Mouse (Mus musculus): ENCODE results near the gene Chuk. TPM values are rescaled to one million over a fixed set of nuclear protein-coding genes. Genes with fewer than 3 reads are reported as not detected.

Chuk gene
- polyA plus RNA-seq, 1 experiment from 2014 or later: 44.0 TPM

DNA sequence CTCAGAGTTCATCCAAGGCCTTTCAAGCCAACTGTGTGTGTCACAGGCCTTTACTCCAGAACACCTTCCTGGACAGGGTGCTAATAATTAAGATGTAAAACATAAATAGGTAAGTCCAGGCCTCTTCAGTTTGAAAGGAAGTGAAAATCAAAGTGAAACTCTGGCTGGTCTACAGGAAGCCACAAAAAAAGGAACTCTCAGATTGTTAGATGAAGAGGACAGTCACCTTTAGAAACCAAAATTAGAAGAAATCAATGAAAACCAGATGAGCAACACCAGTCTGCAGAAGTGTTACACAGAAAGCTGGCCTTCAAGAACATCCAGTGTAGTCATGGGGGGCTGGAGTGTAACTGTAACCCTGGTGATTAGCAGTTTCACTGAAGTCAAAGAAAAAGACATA, 10.5 kb upstream of the Chuk start:
- no peak overlapping the region for H3K4me3 ChIP-seq (replicated peaks; ENCODE audit: low read length)
- H3K4me2 ChIP-seq (ENCODE audit: low read depth, low read length): no peak overlapping the region
- H3K36me3 ChIP-seq (ENCODE audit: control insufficient read depth, insufficient read depth, low read length): peaks cover 19% of the 10 kb centered on the region
- no peak overlapping the region for H3K9ac ChIP-seq (ENCODE audit: low read length)
- no peaks in the 10 kb centered on the region for H3K4me1 ChIP-seq (ENCODE audit: control insufficient read depth, insufficient read depth, low read length)
- H3K27ac ChIP-seq (ENCODE audit: low read length): no peak overlapping the region
- no peaks in the 10 kb centered on the region for H3K27me3 ChIP-seq (ENCODE audit: control insufficient read depth, insufficient read depth, low read length)
- no peak for ATAC-seq (ENCODE audit: insufficient read depth, low FRiP score)
- H3K9me3 ChIP-seq (replicated peaks; ENCODE audit: control insufficient read depth, low read length): no peaks in the 10 kb centered on the region

DNA sequence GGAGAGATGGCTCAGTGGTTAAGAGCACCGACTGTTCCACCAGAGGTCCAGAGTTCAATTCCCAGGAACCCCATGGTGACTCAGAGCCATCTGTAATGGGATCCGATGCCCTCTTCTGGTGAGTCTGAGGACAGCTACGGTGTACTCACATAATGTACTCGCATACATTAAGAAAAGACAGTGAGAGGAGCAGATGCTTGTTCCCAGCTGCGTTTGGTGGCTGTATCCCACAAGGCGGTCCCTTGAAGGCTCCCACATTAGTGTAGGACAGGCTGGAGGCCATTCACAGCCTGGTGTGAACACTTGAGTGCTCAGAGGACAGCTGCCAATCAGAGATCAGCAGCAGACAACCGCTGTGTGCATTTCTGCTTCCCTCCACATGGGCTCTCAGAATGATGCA, 4.4 kb upstream of the Chuk start:
- ATAC-seq (ENCODE audit: insufficient read depth, low FRiP score): no peak
- H3K36me3 ChIP-seq (ENCODE audit: control insufficient read depth, insufficient read depth, low read length): peaks cover 13% of the 10 kb centered on the region

DNA sequence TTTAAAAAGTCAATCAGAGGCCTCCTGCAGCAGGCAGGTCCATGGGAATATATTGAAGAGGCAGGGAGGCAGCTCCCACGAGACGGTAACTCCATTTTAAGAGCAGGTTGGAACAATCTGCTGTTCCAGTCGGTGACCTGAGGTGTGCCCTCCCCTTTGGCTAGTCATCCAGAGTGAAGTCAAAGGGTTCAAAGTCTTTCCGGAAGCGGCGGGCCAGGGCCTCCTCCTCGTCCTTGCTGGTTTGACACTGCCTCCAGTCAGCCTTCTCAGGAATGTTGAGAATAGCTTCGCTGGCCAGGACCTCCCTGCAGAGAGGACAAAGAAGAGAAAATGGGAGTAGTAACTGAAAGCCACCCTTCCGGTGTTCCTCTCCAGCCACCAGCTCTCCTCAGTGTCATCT, 3.1 kb upstream of the Chuk start:
- H3K9ac ChIP-seq (ENCODE audit: low read length): no peak overlapping the region
- H3K27ac ChIP-seq (ENCODE audit: low read length): no peak overlapping the region
- H3K36me3 ChIP-seq (ENCODE audit: control insufficient read depth, insufficient read depth, low read length): peaks cover 13% of the 10 kb centered on the region
- no peaks in the 10 kb centered on the region for H3K9me3 ChIP-seq (replicated peaks; ENCODE audit: control insufficient read depth, low read length)
- peaks cover 10% of the 10 kb centered on the region for H3K4me1 ChIP-seq (ENCODE audit: control insufficient read depth, insufficient read depth, low read length)
- H3K4me3 ChIP-seq (replicated peaks; ENCODE audit: low read length): no peak overlapping the region
- H3K27me3 ChIP-seq (ENCODE audit: control insufficient read depth, insufficient read depth, low read length): no peaks in the 10 kb centered on the region
- WGBS: 80% methylated on average over 9 of the region's 9 CpGs
- no peak for ATAC-seq (ENCODE audit: insufficient read depth, low FRiP score)
- no peak overlapping the region for H3K4me2 ChIP-seq (ENCODE audit: low read depth, low read length)

More for the DNA sequence above, 4.4 kb upstream of the Chuk start:
- WGBS: 70% methylated on average over 7 of the region's 7 CpGs
- Histone ChIP-seq H3K27ac (ENCODE audit: low read length) (no peak overlapping the region), H3K9me3 (replicated peaks; ENCODE audit: control insufficient read depth, low read length) (no peaks in the 10 kb centered on the region), H3K4me2 (ENCODE audit: low read depth, low read length) (no peak overlapping the region), H3K4me3 (replicated peaks; ENCODE audit: low read length) (no peak overlapping the region), H3K27me3 (ENCODE audit: control insufficient read depth, insufficient read depth, low read length) (no peaks in the 10 kb centered on the region), H3K4me1 (ENCODE audit: control insufficient read depth, insufficient read depth, low read length) (peaks cover 3% of the 10 kb centered on the region; the same call in 1 of the 2 replicates), H3K9ac (ENCODE audit: low read length) (no peak overlapping the region)

DNA sequence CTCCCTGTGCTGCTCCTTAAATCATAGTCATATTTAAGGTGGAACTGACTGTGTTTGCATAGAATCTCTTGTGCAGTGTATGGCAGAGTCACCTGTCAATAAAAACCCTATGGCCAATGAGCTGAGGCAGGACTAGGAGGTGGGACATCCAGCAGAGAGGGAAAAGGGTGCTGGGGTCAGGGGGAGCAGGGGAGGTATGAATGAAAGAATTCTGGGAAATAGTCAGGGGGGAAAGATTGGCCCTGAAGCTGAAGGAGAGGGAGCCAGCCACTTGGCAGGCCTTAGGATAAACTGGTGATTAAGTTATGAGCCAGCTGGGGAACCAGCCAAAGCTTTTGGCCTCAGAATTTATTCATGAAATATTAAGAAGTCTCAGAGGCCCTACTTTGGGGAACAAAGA, 1.7 kb upstream of the Chuk start:
- H3K4me2 ChIP-seq (ENCODE audit: low read depth, low read length): no peak overlapping the region
- no peaks in the 10 kb centered on the region for H3K27me3 ChIP-seq (ENCODE audit: control insufficient read depth, insufficient read depth, low read length)
- no peak overlapping the region for H3K4me3 ChIP-seq (replicated peaks; ENCODE audit: low read length)
- peaks cover 12% of the 10 kb centered on the region for H3K4me1 ChIP-seq (ENCODE audit: control insufficient read depth, insufficient read depth, low read length)
- no peak overlapping the region for H3K9ac ChIP-seq (ENCODE audit: low read length)
- H3K9me3 ChIP-seq (replicated peaks; ENCODE audit: control insufficient read depth, low read length): no peaks in the 10 kb centered on the region
- ATAC-seq (ENCODE audit: insufficient read depth, low FRiP score): no peak
- H3K27ac ChIP-seq (ENCODE audit: low read length): no peak overlapping the region
- H3K36me3 ChIP-seq (ENCODE audit: control insufficient read depth, insufficient read depth, low read length): peaks cover 13% of the 10 kb centered on the region

DNA sequence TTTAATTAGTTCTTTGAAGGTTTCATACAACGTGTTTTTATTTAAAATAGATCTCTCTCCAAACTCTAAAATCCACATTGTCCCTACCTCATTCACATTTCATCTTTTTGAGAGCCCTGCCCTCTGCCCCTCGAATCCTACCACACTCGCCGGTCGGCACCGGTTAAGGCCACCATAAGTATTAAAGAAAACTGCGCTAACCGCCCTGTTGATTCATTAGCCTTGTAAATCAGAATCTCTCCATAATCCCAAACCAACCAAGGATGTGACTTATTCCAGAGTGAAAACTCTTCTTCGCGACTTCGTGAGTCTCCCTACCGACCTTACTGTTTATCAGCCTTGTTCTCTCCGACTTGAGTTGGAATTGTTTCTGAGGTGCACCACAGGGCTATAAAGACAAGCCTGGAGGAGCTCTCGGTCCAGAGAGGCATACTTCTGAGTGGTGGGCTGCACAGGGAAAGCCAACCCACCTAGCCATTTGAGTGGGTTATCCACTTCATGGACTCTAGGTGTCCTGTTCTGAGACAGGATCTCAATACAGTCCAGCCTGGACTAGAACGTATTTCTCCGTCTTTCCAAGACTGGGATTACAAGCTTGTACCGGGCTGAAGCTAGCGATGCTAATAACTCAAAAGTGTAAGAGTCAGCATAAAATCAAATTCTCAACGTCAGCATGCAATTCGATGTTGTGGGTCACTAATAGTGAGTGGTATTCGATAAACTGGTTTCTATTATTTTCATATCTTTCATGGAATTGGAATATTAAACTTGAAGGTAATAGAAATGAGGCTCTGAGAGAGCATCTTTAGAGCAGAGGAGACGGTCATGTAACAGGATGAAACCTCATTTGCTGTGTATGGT, 611 bp upstream of the Chuk start:
- Histone ChIP-seq H3K9ac (ENCODE audit: low read length) (peak overlapping the region; percentile 97), H3K36me3 (ENCODE audit: control insufficient read depth, insufficient read depth, low read length) (peaks cover 10% of the 10 kb centered on the region), H3K4me3 (replicated peaks; ENCODE audit: low read length) (peak overlapping the region; percentile 94), H3K4me2 (ENCODE audit: low read depth, low read length) (peak overlapping the region; percentile 92), H3K9me3 (replicated peaks; ENCODE audit: control insufficient read depth, low read length) (no peaks in the 10 kb centered on the region), H3K4me1 (ENCODE audit: control insufficient read depth, insufficient read depth, low read length) (peaks cover 12% of the 10 kb centered on the region), H3K27me3 (ENCODE audit: control insufficient read depth, insufficient read depth, low read length) (no peaks in the 10 kb centered on the region), H3K27ac (ENCODE audit: low read length) (no peak overlapping the region)
- 27% methylated on average over 22 of the region's 22 CpGs for WGBS
- ATAC-seq (ENCODE audit: insufficient read depth, low FRiP score): no peak

DNA sequence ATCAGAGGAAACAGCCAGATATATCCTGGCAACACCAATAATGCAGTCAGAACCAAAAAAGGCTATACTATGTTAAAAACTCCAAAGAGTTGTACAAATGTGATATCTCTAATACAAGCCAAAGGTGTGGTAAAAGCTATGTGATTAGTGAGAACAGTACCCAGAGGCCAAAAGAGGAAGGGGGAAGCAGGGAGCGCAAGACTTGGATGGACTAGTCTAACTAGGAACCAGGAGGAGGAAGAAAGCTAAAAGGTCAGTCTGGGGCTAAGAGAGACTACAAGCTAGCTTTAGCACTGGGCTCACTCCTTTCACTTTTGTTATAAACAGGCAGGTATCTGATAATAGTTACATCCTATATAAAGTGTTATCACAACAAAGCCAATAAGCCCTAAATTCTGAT, 2.9 kb downstream of the Chuk start:
- Histone ChIP-seq H3K27me3 (ENCODE audit: control insufficient read depth, insufficient read depth, low read length) (no peaks in the 10 kb centered on the region), H3K9me3 (replicated peaks; ENCODE audit: control insufficient read depth, low read length) (no peaks in the 10 kb centered on the region), H3K27ac (ENCODE audit: low read length) (no peak overlapping the region), H3K4me1 (ENCODE audit: control insufficient read depth, insufficient read depth, low read length) (peaks cover 12% of the 10 kb centered on the region), H3K4me2 (ENCODE audit: low read depth, low read length) (no peak overlapping the region), H3K4me3 (replicated peaks; ENCODE audit: low read length) (no peak overlapping the region), H3K9ac (ENCODE audit: low read length) (no peak overlapping the region), H3K36me3 (ENCODE audit: control insufficient read depth, insufficient read depth, low read length) (no peaks in the 10 kb centered on the region)
- no peak for ATAC-seq (ENCODE audit: insufficient read depth, low FRiP score)
- 75% methylated on average over 1 of the region's 1 CpGs for WGBS

DNA sequence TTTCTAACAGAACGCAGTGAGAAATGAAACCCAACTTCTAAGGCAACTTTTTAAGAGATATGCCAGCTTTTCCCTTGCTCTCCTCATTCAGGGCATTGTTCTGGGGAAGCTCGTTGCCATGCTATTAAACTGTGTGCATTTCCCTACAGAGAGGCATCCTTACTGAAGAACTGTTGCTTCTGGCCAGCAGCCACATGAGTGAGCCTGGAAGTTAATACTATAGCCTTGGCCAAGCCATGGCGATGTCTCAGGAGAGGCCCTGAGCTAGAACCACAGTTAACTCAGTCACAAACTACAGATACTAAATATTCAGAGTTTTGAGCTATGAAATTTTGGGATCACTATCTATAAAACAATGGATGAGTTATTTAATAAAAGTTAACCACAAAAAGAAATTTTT, 4.3 kb downstream of the Chuk start:
- H3K9ac ChIP-seq (ENCODE audit: low read length): no peak overlapping the region
- H3K4me1 ChIP-seq (ENCODE audit: control insufficient read depth, insufficient read depth, low read length): peaks cover 12% of the 10 kb centered on the region
- ATAC-seq (ENCODE audit: insufficient read depth, low FRiP score): no peak
- H3K27me3 ChIP-seq (ENCODE audit: control insufficient read depth, insufficient read depth, low read length): no peaks in the 10 kb centered on the region
- no peaks in the 10 kb centered on the region for H3K9me3 ChIP-seq (replicated peaks; ENCODE audit: control insufficient read depth, low read length)
- 92% methylated on average over 3 of the region's 3 CpGs for WGBS
- no peak overlapping the region for H3K27ac ChIP-seq (ENCODE audit: low read length)
- H3K36me3 ChIP-seq (ENCODE audit: control insufficient read depth, insufficient read depth, low read length): 0 out of 2 replicates have a peak, but pooled peaks cover 2% of the 10 kb centered on the region
- H3K4me3 ChIP-seq (replicated peaks; ENCODE audit: low read length): no peak overlapping the region
- no peak overlapping the region for H3K4me2 ChIP-seq (ENCODE audit: low read depth, low read length)

DNA sequence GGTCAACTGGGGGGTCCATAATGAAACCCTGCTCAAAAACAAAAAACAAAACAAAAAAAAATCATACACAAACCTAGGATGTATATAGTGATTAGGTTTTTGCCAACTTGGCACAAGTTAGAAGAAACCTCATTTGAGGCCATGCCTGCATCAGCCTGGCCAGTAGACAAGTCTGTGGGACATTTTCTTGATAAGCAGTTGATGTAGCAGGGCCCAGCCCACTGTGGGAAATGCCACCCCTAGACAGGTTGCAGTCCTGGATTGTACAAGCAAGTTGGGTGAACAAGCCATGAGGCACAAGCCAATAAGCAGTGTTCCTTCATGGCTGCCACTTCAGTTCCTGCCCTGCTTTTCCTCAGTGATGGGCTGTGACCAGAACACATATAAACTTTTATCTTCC, 6.4 kb downstream of the Chuk start:
- H3K27me3 ChIP-seq (ENCODE audit: control insufficient read depth, insufficient read depth, low read length): no peaks in the 10 kb centered on the region
- H3K4me1 ChIP-seq (ENCODE audit: control insufficient read depth, insufficient read depth, low read length): 0 out of 2 replicates have a peak, but pooled peaks cover 2% of the 10 kb centered on the region
- no peak for ATAC-seq (ENCODE audit: insufficient read depth, low FRiP score)
- H3K27ac ChIP-seq (ENCODE audit: low read length): no peak overlapping the region
- H3K36me3 ChIP-seq (ENCODE audit: control insufficient read depth, insufficient read depth, low read length): peaks cover 16% of the 10 kb centered on the region
- H3K9me3 ChIP-seq (replicated peaks; ENCODE audit: control insufficient read depth, low read length): 0 out of 2 replicates have a peak, but pooled peaks cover under 1% of the 10 kb centered on the region
- H3K4me3 ChIP-seq (replicated peaks; ENCODE audit: low read length): no peak overlapping the region
- no peak overlapping the region for H3K9ac ChIP-seq (ENCODE audit: low read length)
- H3K4me2 ChIP-seq (ENCODE audit: low read depth, low read length): no peak overlapping the region

DNA sequence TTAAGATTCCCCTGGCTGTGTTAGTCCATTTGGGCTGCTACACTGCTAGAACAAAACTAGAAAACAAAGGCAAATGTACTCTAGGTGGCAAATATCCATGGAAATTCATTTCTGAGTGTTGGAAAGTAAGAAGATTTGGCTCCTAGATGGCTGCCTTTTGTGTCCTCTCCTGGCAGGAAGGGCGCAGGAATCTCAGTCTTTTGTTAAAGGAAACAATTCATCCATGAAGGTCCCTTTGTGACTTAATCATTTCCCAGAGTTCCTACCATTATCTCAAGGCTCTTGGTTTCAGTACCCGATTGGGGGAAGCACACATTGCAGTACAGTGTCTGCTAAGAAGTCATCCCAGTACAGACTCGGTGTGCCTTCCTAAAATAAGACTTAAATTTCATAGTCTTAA, 21.0 kb downstream of the Chuk start:
- no peaks in the 10 kb centered on the region for H3K9me3 ChIP-seq (replicated peaks; ENCODE audit: control insufficient read depth, low read length)
- no peaks in the 10 kb centered on the region for H3K27me3 ChIP-seq (ENCODE audit: control insufficient read depth, insufficient read depth, low read length)
- ATAC-seq (ENCODE audit: insufficient read depth, low FRiP score): no peak
- no peak overlapping the region for H3K9ac ChIP-seq (ENCODE audit: low read length)
- peaks cover 4% of the 10 kb centered on the region; the same call in 1 of the 2 replicates for H3K36me3 ChIP-seq (ENCODE audit: control insufficient read depth, insufficient read depth, low read length)
- no peaks in the 10 kb centered on the region for H3K4me1 ChIP-seq (ENCODE audit: control insufficient read depth, insufficient read depth, low read length)
- H3K4me2 ChIP-seq (ENCODE audit: low read depth, low read length): no peak overlapping the region
- H3K4me3 ChIP-seq (replicated peaks; ENCODE audit: low read length): no peak overlapping the region
- WGBS: 82% methylated on average over 3 of the region's 3 CpGs
- H3K27ac ChIP-seq (ENCODE audit: low read length): no peak overlapping the region
